Mouse (Mus musculus) skeletal muscle tissue, postnatal 0 days (tissue): Measurements from ENCODE around the gene Olfr692. TPM values are rescaled to one million over a fixed set of nuclear protein-coding genes. Genes with fewer than 3 reads are reported as not detected.

Experiments used
- polyA plus RNA-seq: library from polyadenylated mRNA; unstranded; fragments of >200 nt; fragmentation: Nextera tagmentation; extraction: Ambion mirVana; gene quantifications from 2 replicates; pipeline ENCODE4 v1.2.1, GENCODE M21; 2015

The Olfr692 gene
- not detected in 2 replicates for polyA plus RNA-seq

DNA sequence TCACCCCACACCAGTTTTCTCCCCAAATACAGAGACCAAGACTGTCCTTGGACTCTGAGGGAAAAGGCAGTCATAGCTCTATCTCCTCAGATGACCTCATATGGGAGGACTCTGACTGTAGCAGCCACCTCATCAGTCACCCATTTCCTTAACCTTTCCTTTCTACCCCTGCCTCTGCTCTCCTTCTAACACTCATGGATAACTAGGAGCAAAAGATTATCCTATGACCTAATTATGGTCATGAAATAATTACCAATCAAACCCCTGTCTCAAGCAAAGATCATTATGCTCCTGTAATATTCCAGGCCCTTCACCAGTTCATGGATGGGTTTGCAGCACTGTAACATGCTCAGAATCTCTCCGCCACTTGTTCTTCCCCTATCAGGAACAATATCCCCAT is at the start of gene Olfr692:
Gene Olfr692 (plus strand): TSS at position 301 of the 400 bp plus-strand sequence.

DNA sequence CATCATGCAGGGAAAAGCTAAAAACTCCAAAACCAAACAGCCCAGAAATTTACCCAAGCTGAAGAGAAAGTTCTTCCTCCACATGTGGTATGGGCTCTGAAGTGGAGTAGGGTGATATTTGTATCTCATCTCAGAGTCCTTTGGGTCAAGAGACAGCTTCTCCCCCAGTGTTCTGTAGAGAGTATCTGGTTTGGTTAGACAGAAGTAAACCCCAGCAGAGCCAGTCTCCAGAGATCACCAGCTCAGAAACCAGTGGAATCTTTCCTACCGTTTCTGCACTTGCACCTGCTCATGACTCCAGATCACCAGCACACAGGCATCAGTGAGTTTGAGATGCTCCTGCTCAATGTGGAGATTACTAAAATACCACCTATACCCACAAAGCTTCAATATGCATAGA is 34.0 kb upstream of the Olfr692 start, which contains the start of gene Olfr690:
Gene Olfr690 (minus strand): TSS at position 101 of the 400 bp plus-strand sequence.

GRCm38 (mm10) chr7:105342170-105342569 is 25.9 kb upstream of the Olfr692 start, which contains the start of gene Olfr691:
Gene Olfr691, minus strand, starts transcription at chr7:105342270.

GRCm38 (mm10) chr7:105374866-105375265 is 6.8 kb downstream of the Olfr692 start, which contains the start of gene Gm5901:
Gene Gm5901, plus strand, starts transcription at chr7:105375038.

GRCm38 (mm10) chr7:105399935-105400624 is 32.0 kb downstream of the Olfr692 start, which contains the start of gene Fam160a2:
Gene Fam160a2, minus strand, starts transcription at chr7:105400054.

GRCm38 (mm10) chr7:105404268-105404667 is 36.2 kb downstream of the Olfr692 start, which contains the start of gene Cnga4:
Gene Cnga4, plus strand, starts transcription at chr7:105404568.

Other genes starting within 250 kb of the Olfr692 start
- gene Olfr683, start 221.2 kb upstream of the Olfr692 start, polyA plus RNA-seq = not detected in 2 replicates
- not detected in 2 replicates for gene Olfr684, start 204.6 kb upstream of the Olfr692 start, polyA plus RNA-seq
- gene Olfr685, start 182.2 kb upstream of the Olfr692 start, polyA plus RNA-seq = not detected in 2 replicates
- not detected in 2 replicates for gene Olfr686, start 160.7 kb upstream of the Olfr692 start, polyA plus RNA-seq
- gene Olfr688, start 80.1 kb upstream of the Olfr692 start, polyA plus RNA-seq = not detected in 2 replicates
- gene Olfr689, start 57.1 kb upstream of the Olfr692 start, polyA plus RNA-seq = not detected in 2 replicates
- not detected in 2 replicates for gene Olfr690, start 34.1 kb upstream of the Olfr692 start, polyA plus RNA-seq
- not detected in 2 replicates for gene Olfr691, start 26.0 kb upstream of the Olfr692 start, polyA plus RNA-seq
- not detected in 2 replicates for gene Gm5901, start 6.8 kb downstream of the Olfr692 start, polyA plus RNA-seq
- 18.4 and 19.4 TPM in 2 replicates for gene Fam160a2, start 31.8 kb downstream of the Olfr692 start, polyA plus RNA-seq
- gene Cnga4, start 36.3 kb downstream of the Olfr692 start, polyA plus RNA-seq = 0.08 TPM in 1 of 2 replicates, not detected in the other
- gene Cckbr, start 57.5 kb downstream of the Olfr692 start, polyA plus RNA-seq = not detected in 2 replicates
- 86.4 and 116 TPM in 2 replicates for gene Cavin3, start 114.1 kb downstream of the Olfr692 start, polyA plus RNA-seq
- gene Smpd1, start 186.1 kb downstream of the Olfr692 start, polyA plus RNA-seq = 41.9 and 44.7 TPM in 2 replicates
- gene Apbb1, start 213.4 kb downstream of the Olfr692 start, polyA plus RNA-seq = 15.7 and 18.3 TPM in 2 replicates
- gene Hpx, start 231.9 kb downstream of the Olfr692 start, polyA plus RNA-seq = 0.54 and 0.94 TPM in 2 replicates